Mouse (Mus musculus) olfactory bulb, adult 2 months (tissue): Measurements from ENCODE around the gene Pkp4. TPM values are rescaled to one million over a fixed set of nuclear protein-coding genes. Genes with fewer than 3 reads are reported as not detected.
A peak's percentile ranks its signal among the peaks of the same experiment; 100 is the strongest.

ENCODE experiments used
- H3K27ac ChIP-seq: fragments of 200-500 bp; 2 replicates; pipeline ENCODE4 v1.5.1; 2012; ENCODE audit warnings: low read depth, low read length; ENCODE audit not compliant: insufficient read depth
- H3K4me1 ChIP-seq: fragments of 200-500 bp; 2 replicates; pipeline ENCODE4 v1.6.1; 2012; ENCODE audit warnings: low read length; ENCODE audit not compliant: control insufficient read depth, insufficient read depth
- H3K4me3 ChIP-seq: fragments of 200-500 bp; 2 replicates; pipeline ENCODE4 v1.5.1; 2012; ENCODE audit warnings: mild to moderate bottlenecking, low read depth, low read length, moderate library complexity; ENCODE audit not compliant: insufficient read depth
- CTCF ChIP-seq: fragments of 200-500 bp; IDR thresholded peaks from 2 replicates; pipeline ENCODE4 v1.5.1; 2012; ENCODE audit warnings: low read depth, mild to moderate bottlenecking, low read length, moderate library complexity; ENCODE audit not compliant: insufficient read depth
- POLR2A ChIP-seq: fragments of 200-500 bp; IDR thresholded peaks from 2 replicates; pipeline ENCODE4 v1.6.1; 2012; ENCODE audit warnings: mild to moderate bottlenecking, low read depth, low read length, moderate library complexity; ENCODE audit not compliant: insufficient read depth
- WGBS: fragments of 180-500 bp; shearing (Covaris S2); methylation state at CpG from one replicate; pipeline ENCODE4 v1.1.7; 2018; 5-methylcytosine and 5-hydroxymethylcytosine counted together
- polyA plus RNA-seq: library from polyadenylated mRNA; stranded (reverse); fragments of >200 nt; gene quantifications from 2 replicates; pipeline ENCODE4 v1.2.4, GENCODE M21; 2012; ENCODE audit warnings: low replicate concordance; ENCODE audit not compliant: missing spikeins, insufficient read depth, insufficient read length

The Pkp4 gene
- polyA plus RNA-seq, 1 experiment: 318 TPM

DNA sequence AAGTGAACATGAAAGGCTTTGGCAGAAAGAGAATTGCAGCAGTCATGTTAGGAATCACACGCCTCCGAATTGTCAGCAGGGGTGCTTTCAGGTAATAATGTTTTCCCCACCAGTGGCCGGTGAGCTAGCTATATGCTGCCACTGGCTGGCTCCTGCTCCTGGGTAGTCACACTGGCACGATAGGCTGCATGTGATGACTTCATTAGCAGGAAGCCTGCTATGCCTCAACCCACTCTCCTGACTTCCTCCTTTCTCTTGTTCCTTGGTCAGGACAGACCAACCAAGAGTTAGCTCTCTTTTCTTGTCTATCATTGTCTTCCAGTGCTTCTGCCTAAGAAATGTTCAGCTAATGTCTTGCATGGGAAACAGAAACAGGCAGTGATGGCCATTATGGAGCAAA lies 171.9 kb downstream of the Pkp4 start:
- no peak overlapping the region for H3K4me3 ChIP-seq
- no peak overlapping the region for H3K27ac ChIP-seq
- no peak for TF ChIP-seq CTCF
- no peak for TF ChIP-seq POLR2A
- H3K4me1 ChIP-seq: peaks cover 1% of the 10 kb centered on the region
- WGBS: 80% methylated on average over 4 of the region's 4 CpGs

DNA sequence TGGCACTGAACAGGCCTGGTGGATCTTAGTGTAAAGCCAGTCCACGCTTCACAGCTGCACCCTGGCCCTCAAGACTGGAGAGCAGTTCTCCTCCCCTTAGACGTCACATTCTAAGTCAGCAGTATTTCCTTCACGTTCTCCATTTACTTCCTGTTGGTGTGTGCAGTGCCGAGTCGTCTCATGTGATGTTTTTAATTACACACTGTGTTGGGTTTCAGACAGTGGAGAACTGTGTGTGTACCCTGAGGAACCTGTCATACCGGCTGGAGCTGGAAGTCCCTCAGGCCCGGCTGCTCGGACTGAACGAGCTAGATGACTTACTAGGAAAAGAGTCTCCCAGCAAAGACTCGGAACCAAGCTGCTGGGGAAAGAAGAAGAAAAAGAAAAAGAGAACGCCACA lies 177.9 kb downstream of the Pkp4 start:
- H3K4me1 ChIP-seq: peaks cover 15% of the 10 kb centered on the region
- H3K27ac ChIP-seq: peak overlapping the region; percentile 41
- WGBS: 23% methylated on average over 11 of the region's 11 CpGs
- H3K4me3 ChIP-seq: no peak overlapping the region
- no peak for TF ChIP-seq CTCF
- no peak for TF ChIP-seq POLR2A

DNA sequence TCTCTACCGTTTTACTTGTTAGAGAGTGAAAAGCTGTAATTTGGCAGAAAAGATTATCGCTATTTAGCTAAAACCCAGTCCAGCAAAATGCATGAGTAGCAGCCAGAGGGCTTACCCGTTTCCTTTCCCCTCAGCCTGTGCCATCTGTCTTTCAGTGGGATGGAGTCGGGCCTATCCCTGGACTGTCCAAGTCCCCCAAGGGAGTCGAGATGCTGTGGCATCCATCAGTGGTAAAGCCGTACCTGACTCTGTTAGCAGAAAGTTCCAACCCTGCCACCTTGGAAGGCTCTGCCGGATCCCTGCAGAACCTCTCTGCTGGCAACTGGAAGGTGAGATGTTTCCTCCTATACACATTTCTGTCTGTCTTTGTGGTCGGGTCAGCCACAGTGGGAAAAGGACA lies 178.3 kb downstream of the Pkp4 start:
- 43% methylated on average over 8 of the region's 8 CpGs for WGBS
- no peak for TF ChIP-seq POLR2A
- no peak for TF ChIP-seq CTCF
- peak overlapping the region; percentile 41 for H3K27ac ChIP-seq
- H3K4me3 ChIP-seq: no peak overlapping the region
- H3K4me1 ChIP-seq: peaks cover 15% of the 10 kb centered on the region

DNA sequence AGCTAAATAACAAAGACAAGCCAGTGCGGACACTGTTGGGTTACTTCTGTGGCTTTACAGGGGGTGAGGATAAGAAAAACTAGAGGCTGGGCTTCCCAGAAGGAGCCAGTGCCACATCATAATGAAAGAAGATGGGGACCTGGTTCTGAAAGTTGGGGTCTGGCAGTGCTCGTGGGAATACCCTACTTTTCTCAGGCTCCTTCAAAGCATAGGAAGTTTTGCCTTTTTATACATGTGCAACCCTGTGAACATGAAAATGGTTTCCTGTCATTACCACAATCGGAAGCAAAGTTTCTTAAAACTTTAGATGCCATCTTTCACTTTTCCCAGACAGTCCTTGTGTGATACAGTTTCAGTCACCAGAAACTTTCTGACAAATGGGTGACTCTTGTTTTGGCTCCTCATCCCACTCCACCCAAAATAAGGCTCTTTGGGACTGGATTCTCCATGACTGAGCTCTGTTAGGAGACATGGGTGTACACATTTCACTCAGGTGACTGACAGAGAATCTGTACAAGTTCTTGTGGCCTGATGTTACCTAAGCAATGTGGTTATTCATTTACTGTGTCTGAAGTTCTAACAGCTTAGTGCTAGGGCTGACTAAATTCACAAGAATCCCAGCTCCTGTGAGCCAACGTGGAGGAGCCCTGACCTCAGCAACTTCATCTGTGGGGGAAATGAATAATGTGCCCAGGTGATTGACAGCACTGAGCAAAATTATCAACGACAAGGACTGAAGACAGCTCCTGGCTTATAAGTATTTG lies 179.3 kb downstream of the Pkp4 start:
- 93% methylated on average over 5 of the region's 5 CpGs for WGBS
- Histone ChIP-seq H3K27ac (no peak overlapping the region), H3K4me3 (no peak overlapping the region), H3K4me1 (peaks cover 15% of the 10 kb centered on the region)
- TF ChIP-seq POLR2A: no peak
- TF ChIP-seq CTCF: no peak

DNA sequence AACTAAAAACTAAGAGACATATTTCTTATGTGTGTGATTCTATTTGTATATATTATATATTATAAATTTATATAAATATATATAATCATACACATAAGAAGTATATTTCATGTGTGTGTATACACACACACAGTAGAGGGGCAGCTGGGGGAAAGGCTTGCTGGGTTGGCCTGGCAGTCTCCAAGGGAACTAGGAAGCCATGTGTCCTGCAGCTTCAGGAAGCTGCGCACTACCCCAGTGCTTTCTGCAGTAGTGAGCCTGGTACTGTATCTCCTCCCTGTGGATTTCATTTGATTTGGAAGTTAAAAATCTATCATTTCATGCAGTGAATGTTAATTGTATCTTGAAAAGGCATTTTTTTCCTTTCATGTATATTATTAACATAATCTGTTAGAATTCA lies 180.2 kb downstream of the Pkp4 start:
- Histone ChIP-seq H3K4me1 (peaks cover 20% of the 10 kb centered on the region), H3K4me3 (no peak overlapping the region), H3K27ac (no peak overlapping the region)
- TF ChIP-seq POLR2A: no peak
- no peak for TF ChIP-seq CTCF
- WGBS: 80% methylated on average over 1 of the region's 1 CpGs

DNA sequence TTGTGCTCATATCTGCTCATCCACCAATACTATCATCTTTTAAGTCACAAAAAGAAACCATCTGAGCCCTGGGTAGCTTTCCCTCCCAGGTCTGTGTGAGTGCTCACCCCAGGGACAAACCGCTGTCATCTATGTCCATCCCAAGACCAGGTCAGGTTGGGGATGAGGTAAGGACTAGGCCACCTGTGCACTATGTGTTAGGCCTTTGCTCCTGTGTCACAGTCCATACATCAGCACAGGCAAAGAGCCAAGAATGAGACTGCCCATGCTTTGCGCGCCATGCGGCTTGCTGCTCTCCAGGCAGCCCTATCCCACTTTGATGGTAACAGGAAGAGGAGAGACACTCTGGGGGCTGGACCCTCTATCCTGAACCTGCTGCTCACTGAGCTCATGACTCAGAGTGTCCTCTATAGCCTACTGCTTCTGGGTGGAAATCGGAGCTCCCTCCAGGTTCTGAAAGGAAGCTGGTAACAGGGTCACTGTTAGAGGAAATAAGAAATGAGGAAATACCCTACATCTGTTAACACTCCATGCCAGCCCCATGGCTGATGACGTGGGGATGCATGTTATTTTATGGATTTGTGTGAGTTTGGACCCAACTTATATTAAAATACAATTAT lies 182.1 kb downstream of the Pkp4 start:
- no peak overlapping the region for H3K4me3 ChIP-seq
- 95% methylated on average over 6 of the region's 6 CpGs for WGBS
- TF ChIP-seq POLR2A: no peak
- no peak for TF ChIP-seq CTCF
- no peak overlapping the region for H3K27ac ChIP-seq
- peaks cover 25% of the 10 kb centered on the region for H3K4me1 ChIP-seq

DNA sequence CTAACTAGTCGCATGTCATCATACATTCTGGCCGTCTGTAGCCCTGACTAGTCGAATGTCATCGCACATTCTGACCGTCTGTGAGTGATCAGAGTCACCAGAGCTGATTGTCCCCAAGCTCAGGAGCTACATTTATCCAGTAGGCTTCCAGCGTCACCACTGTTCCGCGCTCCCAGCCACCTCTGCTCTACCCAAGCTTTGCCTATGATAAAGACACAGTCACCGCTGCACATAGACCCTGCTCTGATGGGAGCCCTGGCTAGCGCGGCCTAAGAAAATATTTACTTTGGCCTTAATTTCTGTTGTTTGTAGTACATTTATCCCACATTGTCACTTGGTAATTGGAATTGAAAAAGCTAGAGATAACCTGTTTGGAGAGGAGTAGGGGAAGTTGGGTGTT lies 183.2 kb downstream of the Pkp4 start:
- no peak overlapping the region for H3K27ac ChIP-seq
- 94% methylated on average over 11 of the region's 11 CpGs for WGBS
- peaks cover 25% of the 10 kb centered on the region for H3K4me1 ChIP-seq
- no peak for TF ChIP-seq POLR2A
- TF ChIP-seq CTCF: no peak
- no peak overlapping the region for H3K4me3 ChIP-seq

DNA sequence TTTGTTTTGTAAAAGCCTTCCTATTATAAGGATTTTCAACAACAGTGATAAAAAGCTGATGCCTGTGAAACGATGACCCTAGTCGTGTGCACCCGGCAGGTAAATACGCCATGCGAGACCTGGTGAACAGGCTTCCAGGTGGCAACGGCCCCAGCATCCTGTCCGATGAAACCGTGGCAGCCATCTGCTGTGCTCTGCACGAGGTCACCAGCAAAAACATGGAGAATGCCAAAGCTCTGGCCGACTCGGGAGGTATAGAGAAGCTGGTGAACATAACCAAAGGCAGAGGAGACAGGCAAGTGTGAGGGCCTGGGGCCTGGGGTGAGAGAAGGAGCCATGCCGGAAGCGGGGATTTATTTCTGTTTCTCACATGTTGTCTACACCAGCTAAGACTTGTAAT lies 184.0 kb downstream of the Pkp4 start:
- Histone ChIP-seq H3K4me1 (peaks cover 28% of the 10 kb centered on the region), H3K4me3 (no peak overlapping the region), H3K27ac (no peak overlapping the region)
- 97% methylated on average over 13 of the region's 13 CpGs for WGBS
- TF ChIP-seq CTCF: no peak
- TF ChIP-seq POLR2A: no peak

DNA sequence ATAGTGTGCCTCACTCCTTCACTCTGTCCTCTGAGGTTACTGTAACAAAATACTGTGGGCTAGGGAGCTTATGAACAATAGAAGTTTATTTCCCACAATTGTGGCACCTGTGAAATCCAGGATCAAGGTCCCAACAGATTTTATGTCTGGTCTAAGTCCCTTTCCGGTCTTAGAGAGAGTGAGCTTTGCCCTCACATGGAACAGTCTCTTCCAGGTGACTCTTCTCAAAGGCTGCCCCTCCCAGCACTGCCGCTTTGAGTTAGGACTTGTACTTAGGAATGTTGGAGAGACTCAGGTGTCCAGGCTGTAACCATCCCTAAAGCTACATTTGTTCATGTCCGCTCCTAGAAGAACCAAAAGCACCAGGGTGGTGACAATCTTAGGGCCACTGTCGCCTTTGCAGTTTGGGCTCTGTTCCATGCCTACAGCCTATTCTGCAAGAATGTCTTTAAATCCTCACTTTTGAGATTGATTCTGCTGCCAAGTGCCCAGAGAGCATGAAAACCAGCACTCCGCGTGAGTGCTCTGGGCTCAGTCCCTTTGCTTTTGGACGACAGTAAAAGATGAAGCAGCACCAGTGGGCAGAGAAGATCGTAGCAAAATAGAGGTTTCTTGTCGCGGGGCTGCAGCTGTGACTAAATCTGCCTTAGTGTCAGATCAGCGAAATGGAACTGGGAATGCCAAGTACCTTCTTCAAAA lies 184.6 kb downstream of the Pkp4 start:
- Histone ChIP-seq H3K4me3 (no peak overlapping the region), H3K27ac (no peak overlapping the region), H3K4me1 (peaks cover 32% of the 10 kb centered on the region)
- TF ChIP-seq POLR2A (no peak), CTCF (no peak)
- WGBS: 72% methylated on average over 11 of the region's 11 CpGs
